Mouse (Mus musculus) megakaryocyte-erythroid progenitor cell, adult 5-6 weeks (primary cell): Measurements from ENCODE around the gene Mrps10. TPM values are rescaled to one million over a fixed set of nuclear protein-coding genes. Genes with fewer than 3 reads are reported as not detected.
A peak's percentile ranks its signal among the peaks of the same experiment; 100 is the strongest.
"Not testable (repeated sequence)": the region's sequence is repeated elsewhere in the genome, so short reads cannot be mapped to it uniquely, and the experiment has no call there.

Experiments
- ATAC-seq: replicated peaks from 2 replicates; pipeline ENCODE4 v1.8.0; 2016; ENCODE audit warnings: mild to moderate bottlenecking, inconsistent platforms; ENCODE audit not compliant: severe bottlenecking, poor library complexity, low FRiP score, low TSS enrichment
- total RNA-seq, 2 experiments: library from RNA; stranded (forward) in 1 of 2; stranded (reverse) in 1 of 2; fragments of 200-1000, 215-1000 nt in 1 of 2; fragments of >200 nt in 1 of 2; fragmentation: Nextera tagmentation in 1 of 2; gene quantifications; 2 replicates each; pipeline ENCODE4 v1.2.3; 2014 to 2017

Gene Mrps10
- total RNA-seq, 2 experiments from 2014 or later, result 75.8 to 90.5 TPM

GRCm38 (mm10) chr17:47376779-47377280, 8.1 kb downstream of the Mrps10 start:
- ATAC-seq, result no peak

GRCm38 (mm10) chr17:47378133-47378532, 9.4 kb downstream of the Mrps10 start:
- no peak for ATAC-seq

DNA sequence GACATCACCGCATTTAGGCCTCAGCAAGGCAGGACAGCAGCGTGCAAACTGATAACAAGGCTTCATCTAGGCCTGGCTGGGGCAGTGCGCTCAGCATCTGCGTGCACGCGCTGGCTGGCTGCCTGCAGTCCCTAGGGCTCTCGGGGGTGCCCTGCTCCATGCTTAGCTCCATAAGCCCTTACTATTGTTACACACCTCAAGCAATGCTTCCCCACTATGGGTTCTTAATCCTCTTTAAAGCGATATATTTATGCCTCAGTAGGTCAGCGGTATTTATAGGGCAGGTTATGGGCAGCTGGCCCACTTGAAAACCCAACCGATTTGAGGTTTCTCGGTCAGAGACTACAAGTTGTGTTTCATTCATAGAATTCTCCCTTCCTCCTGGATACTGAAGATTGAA, 13.2 kb downstream of the Mrps10 start:
- no peak for ATAC-seq

DNA sequence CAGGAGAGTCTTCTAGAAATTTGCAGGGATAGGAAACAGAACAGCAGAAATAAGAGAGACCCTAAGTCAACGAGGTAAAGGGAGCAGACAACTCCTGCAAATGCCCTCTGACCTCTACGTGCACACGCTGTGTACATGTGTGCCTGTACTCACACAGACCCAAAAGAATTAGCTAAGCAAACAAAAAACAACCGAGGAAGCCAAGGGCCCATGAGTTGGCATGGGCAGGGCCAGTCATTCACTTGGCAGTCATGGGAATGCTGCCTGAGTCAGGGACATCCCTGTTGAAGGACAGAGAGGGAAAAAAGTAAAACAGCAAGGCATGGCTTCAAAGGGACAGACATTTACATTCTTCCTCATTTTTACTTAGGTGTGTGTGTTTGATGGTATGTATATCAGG, 14.6 kb downstream of the Mrps10 start:
- no peak for ATAC-seq

- no peak for ATAC-seq
These were observed 15.4 kb downstream of the Mrps10 start for GRCm38 (mm10) chr17:47384064-47384463.

- no peak for ATAC-seq
These were observed 16.5 kb downstream of the Mrps10 start, which contains the start of gene Guca1b for GRCm38 (mm10) chr17:47385145-47385544. TSS of gene Guca1b (plus strand) at chr17:47385393.

DNA sequence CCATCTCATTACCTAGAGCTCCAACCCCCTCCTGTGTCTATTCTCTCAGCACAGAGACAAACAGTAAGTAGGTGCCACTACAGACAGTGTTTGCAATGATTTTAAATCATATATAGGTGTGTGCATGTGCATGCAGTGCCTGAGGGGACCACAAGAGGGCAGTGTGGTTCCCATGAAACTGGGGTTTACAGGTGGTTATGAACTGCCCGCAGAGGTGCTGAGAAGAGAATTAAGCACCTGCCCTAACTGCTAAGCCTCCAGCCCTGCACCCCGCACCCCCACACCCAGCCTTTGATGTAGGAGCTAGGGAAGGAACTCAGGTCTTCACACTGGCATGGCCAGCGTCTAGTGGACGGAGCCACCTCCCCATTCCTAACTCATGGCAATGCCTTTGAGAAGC, 18.0 kb downstream of the Mrps10 start:
- ATAC-seq, result 0 out of 2 replicates have a peak, but pooled peaks have one; percentile 49

DNA sequence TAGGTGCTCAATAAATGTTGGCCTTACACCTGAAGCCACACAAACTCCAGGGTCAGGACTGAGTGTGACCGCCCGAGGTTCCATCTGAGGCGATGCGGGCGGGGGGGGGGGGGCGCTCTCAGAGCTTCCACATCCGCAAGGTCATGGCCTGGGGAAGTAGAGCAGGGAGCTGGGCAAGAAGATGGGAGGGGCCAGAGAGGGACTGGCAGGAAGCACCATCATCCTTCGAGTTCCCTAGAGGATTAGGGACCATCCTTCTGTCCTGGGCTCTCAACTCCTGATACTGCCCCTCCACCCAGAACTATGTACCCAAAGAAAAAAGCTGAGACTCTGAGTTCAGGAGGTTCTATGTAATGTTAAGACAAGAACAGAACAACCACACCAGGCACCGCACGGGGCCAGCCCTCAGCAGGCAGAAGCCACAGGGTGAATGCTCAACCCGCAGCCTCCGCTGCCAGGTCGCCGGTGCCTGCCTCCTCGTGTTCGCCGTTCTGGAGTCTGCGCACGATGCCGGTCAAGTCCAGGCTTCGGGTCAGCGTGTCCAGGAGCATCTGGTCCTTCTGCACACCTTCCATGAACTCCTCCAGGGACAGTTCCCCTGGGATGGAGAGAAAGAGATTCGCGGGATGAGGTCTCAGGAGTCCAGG, 25.7 kb downstream of the Mrps10 start:
- ATAC-seq, result peak; percentile 40; the same call in 1 of the 2 replicates

GRCm38 (mm10) chr17:47395376-47395913, 26.8 kb downstream of the Mrps10 start:
- peak; percentile 95 for ATAC-seq

GRCm38 (mm10) chr17:47399091-47399490, 30.4 kb downstream of the Mrps10 start:
- ATAC-seq, result no peak

GRCm38 (mm10) chr17:47400451-47400850, 31.8 kb downstream of the Mrps10 start, which contains the start of gene Guca1a:
TSS of gene Guca1a (minus strand) at chr17:47400584.
- no peak for ATAC-seq

GRCm38 (mm10) chr17:47407717-47408557, 39.2 kb downstream of the Mrps10 start:
- no peak for ATAC-seq

GRCm38 (mm10) chr17:47408558-47408898, 39.8 kb downstream of the Mrps10 start:
- peak; percentile 83 for ATAC-seq

DNA sequence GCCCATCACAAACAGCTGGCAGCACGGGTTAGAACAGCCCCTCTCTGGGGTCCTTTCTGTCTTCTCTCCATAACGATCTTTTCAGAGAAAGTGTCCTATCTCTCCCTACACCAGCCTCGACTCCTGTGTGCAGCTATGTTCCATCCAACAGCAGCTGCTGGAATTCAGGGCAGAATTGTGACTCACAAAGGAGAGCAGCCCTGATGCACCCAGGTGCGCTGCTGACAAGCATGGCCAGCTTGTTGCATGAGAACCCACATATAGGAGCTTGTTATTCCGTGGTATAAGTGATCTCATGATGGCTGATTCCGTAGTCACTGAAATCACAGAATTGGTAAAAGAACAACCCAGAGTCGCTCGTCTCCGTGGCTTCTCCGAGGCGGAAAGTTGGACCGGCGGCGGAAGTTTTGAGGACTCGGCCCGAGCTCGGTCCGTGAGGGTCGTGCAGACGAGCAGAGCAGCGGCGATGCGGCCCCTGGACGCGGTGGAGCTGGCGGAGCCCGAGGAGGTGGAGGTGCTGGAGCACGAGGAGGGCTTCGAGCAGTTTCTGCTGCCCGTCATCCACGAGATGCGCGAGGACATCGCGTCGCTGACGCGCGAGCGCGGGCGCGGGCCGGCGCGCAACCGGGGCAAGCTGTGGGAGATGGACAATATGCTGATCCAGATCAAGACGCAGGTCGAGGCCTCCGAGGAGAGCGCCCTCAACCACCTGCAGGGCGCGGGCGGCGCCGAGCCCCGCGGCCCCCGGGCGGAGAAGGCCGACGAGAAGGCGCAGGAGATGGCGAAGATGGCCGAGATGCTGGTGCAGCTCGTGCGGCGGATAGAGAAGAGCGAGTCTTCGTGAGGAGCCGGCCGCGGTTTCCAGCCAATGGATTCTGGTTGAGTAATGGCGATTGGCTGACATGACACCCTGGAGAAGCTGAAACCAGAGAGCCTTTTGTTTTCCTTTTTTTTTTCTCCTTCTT, 41.5 kb downstream of the Mrps10 start:
- peak; percentile 60 for ATAC-seq

GRCm38 (mm10) chr17:47420195-47420594, 51.5 kb downstream of the Mrps10 start:
- ATAC-seq, result no peak

- ATAC-seq, result no peak
These were observed 52.9 kb downstream of the Mrps10 start for GRCm38 (mm10) chr17:47421566-47421965.

- ATAC-seq, result not testable (repeated sequence)
These were observed 53.9 kb downstream of the Mrps10 start for GRCm38 (mm10) chr17:47422616-47423015.

- ATAC-seq, result no peak
These were observed 55.5 kb downstream of the Mrps10 start for GRCm38 (mm10) chr17:47424186-47424585.

DNA sequence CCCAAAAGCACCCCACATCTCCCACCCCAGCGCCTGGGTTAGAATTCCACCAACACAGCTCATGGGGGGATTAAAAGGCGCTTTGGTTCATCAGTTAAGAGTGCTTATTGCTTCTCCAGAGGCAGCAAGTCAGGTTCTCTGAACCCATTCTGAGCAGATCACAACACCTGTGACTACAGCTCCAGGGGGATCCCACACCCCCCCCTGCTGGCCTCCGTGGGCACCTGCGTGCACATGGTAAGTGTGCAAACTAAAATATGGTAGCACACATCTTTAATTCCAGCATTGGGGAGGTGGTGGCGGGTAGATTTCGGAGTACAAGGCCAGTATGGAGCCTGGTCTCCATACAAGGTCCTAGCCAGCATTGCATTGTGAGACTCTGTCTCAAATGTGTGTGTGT, 58.6 kb downstream of the Mrps10 start:
- 0 out of 2 replicates have a peak, but pooled peaks have one; percentile 45 for ATAC-seq
